Mouse (Mus musculus): ENCODE measurements around the gene Aldh1a3. TPM values are rescaled to one million over a fixed set of nuclear protein-coding genes. Genes with fewer than 3 reads are reported as not detected.

The Aldh1a3 gene
- total RNA-seq, 2 experiments from 2014 or later, result 2.0 to 2.5 TPM

- TF ChIP-seq CTCF (IDR thresholded peaks at IDR 0.05), result no peak
- H3K27ac ChIP-seq, result no peak overlapping the region
- DNase-seq, result no peak
- H3K4me3 ChIP-seq, result no peak overlapping the region
- intact Hi-C loops (cut with DNase I), result no loop called here
Observed at GRCm38 (mm10) chr7:66445117-66445905, 18.0 kb upstream of the Aldh1a3 start.

GRCm38 (mm10) chr7:66444706-66445105 lies 17.4 kb upstream of the Aldh1a3 start:
- no peak for DNase-seq
- Histone ChIP-seq H3K4me3 (no peak overlapping the region), H3K27ac (no peak overlapping the region)
- intact Hi-C loops (cut with DNase I), result no loop called here
- TF ChIP-seq CTCF (IDR thresholded peaks at IDR 0.05), result no peak

GRCm38 (mm10) chr7:66442501-66443369 lies 15.4 kb upstream of the Aldh1a3 start:
- no peak overlapping the region for H3K27ac ChIP-seq
- peak; percentile 35 for DNase-seq
- TF ChIP-seq CTCF (IDR thresholded peaks at IDR 0.05), result no peak
- intact Hi-C loops (cut with DNase I), result no loop called here
- no peak overlapping the region for H3K4me3 ChIP-seq

DNA sequence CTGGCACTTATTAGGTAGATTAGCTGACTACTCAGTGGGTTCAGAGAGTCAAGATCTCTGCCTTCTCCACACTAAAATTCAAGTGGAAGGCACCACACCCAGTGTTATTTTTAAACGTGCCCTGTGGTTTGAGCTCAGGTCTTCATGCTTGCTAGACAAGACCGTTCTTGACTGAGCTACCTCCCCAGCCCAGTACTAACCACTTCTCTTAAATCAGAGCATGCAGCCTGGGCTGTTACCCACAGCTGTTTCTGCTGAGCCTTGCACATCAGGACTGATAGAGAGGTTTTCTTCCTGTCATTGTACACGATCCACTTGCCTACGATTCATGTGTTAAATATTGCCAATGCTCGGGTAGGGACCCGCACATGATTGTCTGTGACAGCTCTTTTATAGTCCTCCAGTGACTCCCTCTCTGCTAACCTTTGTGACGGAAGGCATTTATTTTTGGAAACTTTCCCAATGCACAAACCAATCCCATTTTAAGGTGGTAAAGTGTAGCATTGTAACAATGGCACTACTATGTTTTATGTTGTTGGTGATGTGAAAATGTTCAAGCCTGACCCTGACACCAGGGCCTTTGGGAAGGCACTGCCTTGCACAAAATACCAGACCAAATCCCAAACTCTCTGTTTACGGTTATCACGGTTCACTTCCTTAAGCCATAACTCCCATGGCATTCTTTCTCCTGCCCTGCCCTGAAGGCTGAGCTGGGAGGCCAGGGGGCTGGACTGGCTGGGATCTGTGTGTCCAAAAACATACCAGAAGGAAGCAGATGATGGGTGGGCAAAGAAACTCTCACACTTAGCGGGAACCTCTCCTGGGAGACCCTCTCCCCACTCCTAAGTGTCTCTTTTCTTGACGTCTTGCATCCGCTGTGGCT lies 11.7 kb upstream of the Aldh1a3 start:
- no peak for TF ChIP-seq CTCF (IDR thresholded peaks at IDR 0.05)
- no peak overlapping the region for H3K27ac ChIP-seq
- no peak for DNase-seq
- intact Hi-C loops (cut with DNase I), result loop anchor here (10.0 kb wide), 1 partner anchor 396 kb away; the partner anchor contains the start of gene Adamts17
- H3K4me3 ChIP-seq, result no peak overlapping the region

- no peak overlapping the region for H3K27ac ChIP-seq
- intact Hi-C loops (cut with DNase I), result loop anchor here (1.0 to 10.0 kb wide), 2 partner anchors 227 to 400 kb away; partner anchors contain the start of gene Adamts17
Observed at GRCm38 (mm10) chr7:66434453-66434935, 7.2 kb upstream of the Aldh1a3 start.

GRCm38 (mm10) chr7:66427053-66427436 lies 272 bp downstream of the Aldh1a3 start:
- Histone ChIP-seq H3K4me3 (peak overlapping the region; percentile 66), H3K27ac (no peak overlapping the region)
- TF ChIP-seq CTCF (IDR thresholded peaks at IDR 0.05), result no peak
- intact Hi-C loops (cut with DNase I), result no loop called here
- DNase-seq, result no peak

More at GRCm38 (mm10) chr7:66434453-66434935, 7.2 kb upstream of the Aldh1a3 start:
- H3K4me3 ChIP-seq, result no peak overlapping the region
- peak; percentile 70 for DNase-seq
- no peak; the same call in none of the 2 replicates for TF ChIP-seq CTCF (IDR thresholded peaks at IDR 0.05)

- no peak for TF ChIP-seq CTCF (IDR thresholded peaks at IDR 0.05)
- Histone ChIP-seq H3K4me3 (no peak overlapping the region), H3K27ac (no peak overlapping the region)
- intact Hi-C loops (cut with DNase I), result no loop called here
- no peak for DNase-seq
Observed at GRCm38 (mm10) chr7:66421903-66422302, 5.4 kb downstream of the Aldh1a3 start.

GRCm38 (mm10) chr7:66418981-66419380 lies 8.3 kb downstream of the Aldh1a3 start:
- DNase-seq, result no peak
- intact Hi-C loops (cut with DNase I), result no loop called here
- Histone ChIP-seq H3K27ac (no peak overlapping the region), H3K4me3 (no peak overlapping the region)
- no peak for TF ChIP-seq CTCF (IDR thresholded peaks at IDR 0.05)

DNA sequence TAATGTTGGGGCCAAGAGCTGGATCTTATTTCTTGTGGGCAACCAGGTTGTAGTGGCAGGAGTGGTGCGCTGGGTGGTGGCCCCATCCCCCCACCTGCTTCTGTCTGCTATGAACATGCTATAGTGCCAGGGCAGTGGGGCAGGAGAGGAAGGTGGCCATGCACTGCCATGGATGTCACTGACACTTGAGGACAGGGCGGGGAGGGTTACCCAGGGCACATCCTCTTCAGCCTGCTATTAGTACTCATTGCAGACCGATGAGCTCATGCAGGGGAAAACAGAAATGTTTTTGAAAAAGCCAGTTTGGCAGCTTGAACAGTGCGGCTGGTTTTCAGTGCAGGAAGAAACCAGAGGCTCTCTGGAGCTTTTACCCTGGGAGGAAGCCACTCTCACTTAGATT lies 10.5 kb downstream of the Aldh1a3 start:
- H3K27ac ChIP-seq, result peak overlapping the region; percentile 57
- DNase-seq, result peak; percentile 38

GRCm38 (mm10) chr7:66413093-66413492 lies 14.2 kb downstream of the Aldh1a3 start:
- no peak for DNase-seq
- no peak overlapping the region for H3K27ac ChIP-seq
- intact Hi-C loops (cut with DNase I), result no loop called here
- H3K4me3 ChIP-seq, result no peak overlapping the region
- no peak for TF ChIP-seq CTCF (IDR thresholded peaks at IDR 0.05)

More for the DNA sequence above, 10.5 kb downstream of the Aldh1a3 start:
- intact Hi-C loops (cut with DNase I), result no loop called here
- no peak overlapping the region for H3K4me3 ChIP-seq
- TF ChIP-seq CTCF (IDR thresholded peaks at IDR 0.05), result no peak

DNA sequence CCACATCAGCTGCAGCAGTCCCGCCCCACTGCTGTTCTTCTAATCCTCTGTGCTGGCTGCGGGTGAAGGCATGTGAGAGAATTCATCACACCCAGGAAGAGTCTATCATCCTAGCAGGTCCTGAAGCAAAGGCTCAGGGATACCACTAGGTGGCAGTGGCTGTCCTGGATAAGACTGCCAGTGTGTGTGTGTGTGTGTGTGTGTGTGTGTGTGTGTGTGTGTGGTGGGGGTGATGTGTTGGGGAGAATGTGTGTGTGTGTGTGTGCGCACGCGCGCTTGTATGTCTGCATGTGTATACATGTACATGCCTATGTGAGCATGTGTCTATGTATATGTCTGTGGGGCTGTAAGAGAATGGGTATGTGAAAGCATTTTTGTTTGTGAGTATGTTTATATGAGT lies 17.9 kb downstream of the Aldh1a3 start:
- intact Hi-C loops (cut with DNase I), result no loop called here
- DNase-seq, result peak; percentile 36
- no peak overlapping the region for H3K4me3 ChIP-seq
- TF ChIP-seq CTCF (IDR thresholded peaks at IDR 0.05), result peak; percentile 52
- H3K27ac ChIP-seq, result no peak overlapping the region

DNA sequence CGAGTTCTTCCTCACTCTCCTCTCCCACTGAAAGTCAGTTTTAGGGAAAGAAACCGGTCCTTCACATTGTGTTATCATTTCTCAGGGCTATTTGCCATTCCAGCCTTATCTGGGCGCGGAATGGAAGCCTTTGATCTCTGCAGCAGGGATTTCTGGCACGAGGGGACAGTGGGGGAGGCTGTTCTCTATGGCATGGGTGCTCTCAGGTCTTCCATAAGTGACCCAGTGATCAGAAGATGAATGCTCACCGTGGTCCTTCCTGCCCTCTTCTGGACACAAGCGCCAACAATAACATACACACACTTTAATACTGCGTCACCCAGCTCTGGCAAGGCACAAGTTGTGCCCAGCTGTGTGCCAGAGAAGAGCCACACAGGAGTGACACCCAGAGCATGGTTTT lies 20.3 kb downstream of the Aldh1a3 start:
- TF ChIP-seq CTCF (IDR thresholded peaks at IDR 0.05), result no peak
- Histone ChIP-seq H3K27ac (no peak overlapping the region; the same call in 1 of the 2 replicates), H3K4me3 (no peak overlapping the region)
- intact Hi-C loops (cut with DNase I), result no loop called here
- no peak for DNase-seq
